Mouse (Mus musculus): ENCODE measurements at regions not wholly inside any gene's neighbourhood (a gene's known extent, or its start where the extent isn't known, plus 50 kb on each side); places are given as distances from the start of the nearest gene placed in this dataset.
A peak's percentile ranks its signal among the peaks of the same experiment; 100 is the strongest.
"Not testable (repeated sequence)": the region's sequence is repeated elsewhere in the genome, so short reads cannot be mapped to it uniquely, and the experiment has no call there.

DNA sequence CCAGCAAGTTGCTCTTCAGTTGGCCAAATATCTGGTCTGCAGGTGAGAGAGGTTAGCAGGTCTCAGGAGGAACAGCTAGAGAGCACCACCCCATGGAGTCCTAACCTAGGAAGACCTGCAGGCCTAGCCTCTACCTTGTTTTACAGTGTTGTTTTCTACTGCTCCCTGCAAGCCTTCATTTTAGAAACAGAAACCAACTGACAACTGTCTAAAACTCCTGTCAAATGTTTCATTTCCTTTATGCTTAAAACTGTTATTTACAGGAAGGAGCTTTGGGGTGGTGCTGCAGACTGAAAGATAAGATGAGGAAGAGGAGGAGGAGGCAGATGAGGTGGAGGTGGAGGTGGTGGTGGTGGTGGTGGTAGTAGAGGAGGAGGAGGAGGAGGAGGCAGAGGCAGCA is 96.6 kb upstream of the Selenop start:
- DNase-seq (ENCODE audit: low spot score in 2 of 2), result no peak

DNA sequence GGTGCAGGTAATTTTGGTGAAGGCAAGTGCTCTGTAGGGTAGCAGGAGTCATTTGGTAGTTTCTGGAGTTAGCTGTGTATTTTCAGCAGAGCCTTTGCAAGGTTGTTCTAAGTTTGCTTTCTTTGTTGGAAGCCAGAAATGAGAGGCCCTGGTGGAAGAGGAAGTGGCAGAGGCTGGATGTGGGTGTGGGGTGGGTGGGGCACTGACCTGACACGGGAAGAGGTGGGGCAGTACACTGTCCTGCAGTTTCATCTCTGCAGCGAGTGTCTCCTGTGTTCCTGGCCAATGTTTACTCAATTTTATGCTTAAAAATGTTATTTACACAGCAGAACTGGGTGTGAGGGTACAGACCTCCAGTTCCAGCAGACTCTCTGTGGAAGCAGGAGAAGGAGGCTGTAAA is 94.3 kb upstream of the Selenop start:
- no peak for DNase-seq (ENCODE audit: low spot score in 2 of 2)

DNA sequence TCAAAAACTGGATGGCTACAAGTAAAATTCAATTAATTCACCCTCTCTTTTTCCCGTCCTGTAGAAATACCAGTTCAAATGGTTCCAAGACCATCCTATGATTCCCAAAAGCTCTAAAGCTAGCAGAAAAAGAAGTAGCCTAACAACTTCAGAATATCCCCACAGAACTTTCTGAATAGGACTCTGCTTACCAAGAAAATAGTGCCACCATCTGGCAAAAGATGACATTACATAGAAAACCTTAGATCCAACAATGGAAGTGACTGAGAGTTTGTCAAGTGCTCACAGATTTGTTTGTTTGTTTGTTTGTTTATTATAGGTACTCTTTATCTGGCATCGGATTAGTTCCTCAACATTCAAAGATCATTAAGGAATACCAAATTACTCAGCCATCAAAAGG is 93.5 kb upstream of the Selenop start:
- DNase-seq (ENCODE audit: low spot score in 2 of 2), result no peak

DNA sequence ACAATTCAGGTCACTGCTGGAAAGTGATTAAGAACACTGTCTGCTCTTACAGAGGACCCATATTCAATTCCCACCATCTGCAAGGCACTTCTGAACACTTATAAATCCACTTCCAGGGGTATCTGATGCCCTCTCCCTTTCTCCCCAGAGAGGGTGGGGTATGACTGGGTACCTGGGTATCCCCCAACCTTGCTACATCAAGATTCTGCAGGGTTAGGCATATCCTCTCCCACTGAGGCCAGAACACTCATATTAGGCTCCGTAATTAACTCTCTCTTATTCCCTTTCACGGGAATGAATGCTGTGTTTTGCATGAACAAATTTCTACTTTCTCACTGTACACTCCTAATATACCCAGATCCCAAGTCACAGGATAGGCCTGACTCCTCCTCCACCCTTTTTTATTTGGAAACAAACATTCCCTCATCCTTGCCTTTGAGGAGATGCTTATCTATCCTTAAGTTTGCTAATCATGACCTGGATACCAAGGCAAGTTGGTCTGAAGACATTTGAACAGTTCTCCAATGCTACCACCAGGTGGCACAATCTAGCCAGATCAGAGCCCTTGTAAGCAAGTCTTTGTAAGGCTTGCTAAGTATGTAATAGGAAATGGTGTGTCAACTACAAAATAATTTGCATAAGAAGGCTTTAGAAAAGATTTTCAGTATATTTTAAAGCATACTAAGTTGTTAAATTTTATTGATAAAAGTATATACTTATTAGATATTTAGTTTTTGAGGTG is 66.3 kb upstream of the Selenop start:
- DNase-seq (ENCODE audit: low spot score in 2 of 2), result peak in 1 of 2 experiments; percentile 54

GRCm38 (mm10) chr15:3205522-3205921 is 62.8 kb upstream of the Selenop start:
- no peak for DNase-seq (ENCODE audit: low spot score in 2 of 2)

DNA sequence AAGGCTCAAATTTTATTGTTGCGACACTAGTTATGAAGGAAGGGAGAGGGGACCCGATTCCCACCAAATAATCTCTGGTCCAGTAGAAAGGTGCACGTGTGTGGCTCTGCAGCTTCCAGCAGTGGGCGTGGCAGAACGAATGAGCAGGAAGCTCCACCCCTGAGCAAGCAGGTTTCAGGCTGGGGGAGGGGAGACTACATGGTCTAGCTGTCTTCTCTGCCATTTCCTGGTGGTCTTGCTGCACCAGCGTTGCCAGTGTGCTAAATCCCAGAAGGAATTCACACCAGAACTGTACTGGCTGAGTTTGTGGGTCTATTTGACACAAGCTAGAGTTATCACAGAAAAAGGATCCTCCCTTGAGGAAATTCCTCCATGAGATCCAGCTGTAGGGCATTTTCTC is 62.3 kb upstream of the Selenop start:
- not testable (repeated sequence) for DNase-seq (ENCODE audit: low spot score in 2 of 2)

DNA sequence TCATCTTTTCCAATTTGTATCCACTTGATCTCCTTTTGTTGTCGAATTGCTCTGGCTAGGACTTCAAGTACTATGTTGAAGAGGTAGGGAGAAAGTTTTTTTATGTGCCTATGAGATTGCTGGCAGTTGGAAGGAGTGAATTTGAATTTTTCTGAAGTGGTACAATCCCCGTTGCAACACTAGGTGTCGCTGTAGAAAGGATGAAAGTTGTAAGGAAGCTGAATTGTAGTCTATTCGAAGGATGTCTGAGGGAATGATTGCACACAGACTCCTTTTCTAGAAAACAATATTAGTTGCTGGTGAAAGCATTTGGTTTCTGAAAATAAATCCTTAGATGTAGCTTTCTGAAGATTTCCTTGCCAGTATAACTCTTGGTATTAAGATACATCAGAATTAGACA is 54.6 kb upstream of the Selenop start:
- peak in 1 of 2 experiments; percentile 60 for DNase-seq (ENCODE audit: low spot score in 2 of 2)

DNA sequence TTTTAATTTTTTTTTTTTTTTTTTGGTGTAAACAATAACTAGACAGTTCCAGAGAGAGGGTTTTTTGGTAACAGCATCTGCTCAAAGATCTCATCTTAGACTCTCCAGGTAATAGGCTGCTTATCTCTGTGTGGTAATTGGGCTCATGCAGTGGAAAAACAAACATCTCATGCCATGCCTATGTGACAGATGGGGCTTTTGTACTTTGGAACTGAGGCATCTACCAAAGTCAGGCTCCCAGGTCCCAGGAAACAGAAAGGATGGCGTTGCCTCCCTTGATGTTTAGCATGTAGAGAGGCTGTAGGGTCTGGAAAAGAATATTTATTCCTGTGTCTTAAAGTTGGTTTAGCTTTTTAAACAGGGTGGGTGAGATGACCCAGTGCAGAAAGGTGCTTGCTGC is 53.1 kb upstream of the Selenop start:
- no peak for DNase-seq (ENCODE audit: low spot score in 2 of 2)
